Mouse (Mus musculus) heart, adult 18-20 months (tissue): ENCODE results near the gene H2afx. TPM values are rescaled to one million over a fixed set of nuclear protein-coding genes. Genes with fewer than 3 reads are reported as not detected.
"Not testable (repeated sequence)": the region's sequence is repeated elsewhere in the genome, so short reads cannot be mapped to it uniquely, and the experiment has no call there.

ENCODE experiments used
- DNase-seq, 2 experiments: peaks; one replicate each; pipeline ENCODE4 v3.0.0; 2021 to 2022; ENCODE audit warnings: mixed read lengths in 1 of 2
- total RNA-seq, 2 experiments: library from RNA; stranded (reverse); gene quantifications; 2 replicates each; pipeline ENCODE4 v1.2.3; 2021

The H2afx gene
- total RNA-seq, 2 experiments from 2014 or later: 10.7 TPM

DNA sequence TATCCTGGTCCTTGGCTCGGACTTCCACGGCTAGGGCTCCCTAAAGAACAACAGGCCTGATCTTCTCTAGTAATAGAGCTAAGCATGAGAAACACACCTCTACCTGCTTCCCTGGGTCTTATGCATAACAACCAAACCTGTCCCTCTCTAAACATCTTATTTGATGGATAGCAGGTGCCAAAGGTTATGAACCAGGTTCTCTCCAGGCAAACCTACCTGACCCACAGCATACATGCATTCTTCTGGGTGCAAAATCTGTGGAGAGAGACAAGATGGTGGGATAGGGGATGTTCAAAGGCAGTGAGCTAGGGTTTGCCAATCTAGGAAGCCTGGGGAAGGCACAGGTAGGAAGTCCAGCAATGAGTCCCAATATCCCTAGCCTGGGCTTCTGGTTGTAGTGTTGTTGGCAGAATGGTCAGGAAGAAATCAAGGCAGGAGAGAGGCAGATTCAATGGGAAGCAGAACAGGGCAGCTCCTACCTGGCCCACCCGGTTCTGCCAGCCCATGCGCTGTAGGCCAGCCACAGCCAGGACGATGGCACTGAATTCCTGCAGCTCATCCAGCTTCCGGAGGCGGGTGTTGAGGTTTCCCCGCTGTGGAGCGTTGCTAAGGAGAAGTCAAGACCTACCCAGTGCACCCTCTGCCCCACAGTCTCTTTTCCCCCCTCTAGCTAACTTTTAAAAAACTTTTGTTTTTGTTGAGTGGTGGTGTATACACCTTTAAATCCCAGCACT lies 3.1 kb downstream of the H2afx start:
- no peak for DNase-seq

GRCm38 (mm10) chr9:44338574-44338973 lies 4.1 kb downstream of the H2afx start:
- no peak for DNase-seq

DNA sequence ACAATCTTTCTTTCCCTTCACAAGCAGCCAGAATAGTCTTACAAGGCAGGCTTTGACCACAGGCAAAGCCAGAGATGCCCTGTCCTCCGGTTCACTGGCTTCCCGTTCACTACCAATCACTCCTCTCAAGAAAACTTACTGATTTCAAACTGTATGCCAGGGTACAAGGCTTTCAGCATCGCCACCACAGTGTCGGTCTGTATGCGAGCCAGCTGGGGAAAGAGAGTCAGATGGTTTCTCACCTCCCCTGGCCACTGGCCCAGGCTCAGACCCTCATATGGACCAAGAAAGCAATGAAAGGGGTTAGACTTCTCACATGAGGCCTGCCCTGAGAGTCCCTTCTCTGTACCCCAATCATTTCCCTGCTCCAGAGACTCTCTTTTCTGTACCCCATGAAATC lies 7.0 kb downstream of the H2afx start:
- DNase-seq: no peak

DNA sequence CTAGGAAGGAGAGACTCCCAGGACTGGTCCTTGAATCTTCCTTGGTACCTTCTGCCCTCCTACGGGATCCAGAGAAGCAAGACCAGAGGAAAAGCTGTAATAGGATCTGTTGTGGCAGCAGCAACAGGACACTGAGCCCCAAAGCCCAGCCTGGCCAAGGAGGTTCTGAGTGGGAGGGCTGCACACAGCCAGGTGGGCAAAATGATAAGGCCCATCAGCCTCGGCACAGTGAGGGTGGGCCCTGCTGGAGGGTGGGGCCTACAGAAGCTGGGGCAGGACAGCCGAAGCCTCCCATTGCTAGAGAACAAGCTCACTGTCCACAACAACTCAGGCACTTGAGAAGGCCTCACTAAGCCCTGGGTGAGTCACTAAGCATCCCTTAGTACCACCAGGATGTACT lies 7.7 kb downstream of the H2afx start:
- DNase-seq: no peak

GRCm38 (mm10) chr9:44342605-44343004 lies 8.1 kb downstream of the H2afx start:
- DNase-seq: no peak

GRCm38 (mm10) chr9:44343290-44343689 lies 8.8 kb downstream of the H2afx start:
- peak; percentile 71 to 72 for DNase-seq

DNA sequence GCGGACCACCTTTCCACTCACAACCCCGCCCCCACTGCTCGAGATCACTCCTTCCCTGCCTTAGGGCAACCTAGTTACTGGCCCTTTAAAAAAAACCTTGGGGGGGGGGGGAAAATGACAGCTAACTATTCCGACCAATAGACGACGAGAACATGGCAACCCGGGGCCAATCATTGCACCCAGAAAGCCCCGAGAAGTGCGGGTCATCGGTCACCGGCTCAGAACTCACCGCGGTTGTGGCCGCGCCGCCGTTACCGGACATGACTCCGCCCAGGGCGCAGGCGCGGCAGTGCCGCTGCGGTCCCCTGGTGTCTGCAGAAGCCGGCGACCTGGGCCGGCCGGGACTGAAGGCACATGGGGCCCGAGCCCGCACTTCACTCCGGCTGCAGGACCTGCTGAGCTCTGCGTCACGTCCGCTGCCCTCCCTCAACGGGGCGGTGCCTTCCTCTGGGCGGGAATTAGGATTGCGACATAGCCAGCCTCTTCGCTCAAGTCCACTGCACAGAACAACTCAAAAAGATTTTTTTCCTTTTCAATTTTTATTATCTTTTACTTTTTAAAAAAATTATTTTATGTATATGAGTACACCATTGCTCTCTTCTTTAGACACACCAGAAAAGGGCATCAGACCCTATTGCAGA lies 9.4 kb downstream of the H2afx start, which contains the start of gene Hmbs:
Hmbs (minus strand) TSS at position 448 of the 641 bp plus-strand sequence.
- DNase-seq: peak; percentile 96 to 98

- no peak for DNase-seq
These were observed 11.3 kb downstream of the H2afx start for GRCm38 (mm10) chr9:44345570-44346433.

DNA sequence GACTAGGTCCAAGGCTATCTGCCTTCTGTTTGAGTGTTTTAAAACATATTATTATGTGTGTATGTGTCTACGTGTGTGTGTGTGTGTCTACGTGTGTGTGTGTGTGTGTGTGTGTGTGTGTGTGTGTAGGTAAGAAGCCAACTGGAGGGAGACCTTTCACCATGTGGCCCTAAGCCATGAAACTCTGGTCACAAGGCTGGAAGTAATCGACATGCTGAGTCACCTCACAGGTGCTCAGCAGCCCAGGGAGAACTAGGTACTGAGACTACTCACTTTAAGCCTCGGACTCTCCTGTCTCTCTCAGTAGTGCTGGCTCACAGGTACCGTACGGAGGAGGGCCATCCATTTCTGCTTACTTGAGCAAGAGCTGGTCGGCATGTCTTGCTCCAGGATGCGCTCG lies 12.7 kb downstream of the H2afx start:
- no peak for DNase-seq

- DNase-seq: no peak
These were observed 13.1 kb downstream of the H2afx start for GRCm38 (mm10) chr9:44347621-44348020.

DNA sequence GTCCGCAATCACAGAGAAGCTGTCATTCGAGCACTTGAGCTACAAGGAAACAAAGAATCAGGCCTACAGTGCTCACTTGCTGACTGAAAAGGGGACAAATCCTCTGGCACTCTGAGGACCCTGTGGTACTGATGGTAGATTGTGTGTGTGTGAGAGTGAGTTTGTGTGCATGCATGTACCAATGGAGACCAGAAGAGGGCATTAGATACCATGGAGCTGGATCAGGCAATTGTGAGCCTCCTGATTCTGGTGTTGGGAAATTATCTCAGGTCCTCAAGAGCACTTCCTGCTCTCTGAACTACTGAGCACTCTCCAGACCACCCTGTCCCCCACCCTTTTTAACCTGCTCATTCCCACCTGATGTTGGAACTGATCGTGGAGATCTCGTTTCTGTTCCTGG lies 14.1 kb downstream of the H2afx start:
- no peak for DNase-seq

GRCm38 (mm10) chr9:44351396-44351795 lies 16.9 kb downstream of the H2afx start:
- DNase-seq: no peak

DNA sequence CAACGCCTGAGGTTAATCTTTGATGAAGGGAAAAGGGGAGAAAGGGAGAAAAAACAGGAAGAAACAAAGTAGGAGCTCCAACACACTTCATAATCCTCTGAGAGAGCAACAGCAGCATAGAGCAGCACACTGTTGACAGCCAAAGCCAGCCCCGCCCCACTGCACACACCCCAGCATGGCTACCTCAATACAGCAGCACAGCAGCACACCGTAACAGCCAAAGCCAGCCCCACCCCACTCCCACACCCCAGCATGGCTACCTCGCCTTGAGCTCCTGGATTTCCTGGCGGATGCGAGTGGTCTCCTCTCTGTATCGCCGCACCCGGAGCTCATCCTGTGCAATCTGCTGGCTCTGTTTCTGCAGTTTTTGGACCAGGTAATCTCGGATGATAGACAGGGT lies 17.8 kb downstream of the H2afx start:
- no peak for DNase-seq

DNA sequence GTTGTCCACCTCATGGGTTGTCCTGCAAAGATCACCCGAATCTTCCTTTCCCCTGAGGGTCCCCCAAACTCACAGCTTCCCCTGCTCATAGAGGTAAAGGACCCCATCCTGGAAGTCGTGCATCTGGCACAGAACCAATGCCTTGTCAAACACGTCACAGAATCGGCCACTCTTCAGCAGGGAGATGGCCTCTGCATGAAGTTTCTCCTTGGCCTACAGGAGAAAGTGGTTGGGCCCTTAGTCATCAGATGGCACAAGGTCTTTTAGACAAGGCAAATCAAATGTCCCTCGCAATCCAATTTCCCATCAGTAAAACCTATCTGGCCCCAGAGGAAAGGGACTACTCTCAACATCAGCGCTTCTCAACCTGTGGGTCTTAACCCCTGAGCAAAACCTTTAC lies 18.6 kb downstream of the H2afx start:
- DNase-seq: no peak

- no peak for DNase-seq
These were observed 22.7 kb downstream of the H2afx start for GRCm38 (mm10) chr9:44357207-44357606.

DNA sequence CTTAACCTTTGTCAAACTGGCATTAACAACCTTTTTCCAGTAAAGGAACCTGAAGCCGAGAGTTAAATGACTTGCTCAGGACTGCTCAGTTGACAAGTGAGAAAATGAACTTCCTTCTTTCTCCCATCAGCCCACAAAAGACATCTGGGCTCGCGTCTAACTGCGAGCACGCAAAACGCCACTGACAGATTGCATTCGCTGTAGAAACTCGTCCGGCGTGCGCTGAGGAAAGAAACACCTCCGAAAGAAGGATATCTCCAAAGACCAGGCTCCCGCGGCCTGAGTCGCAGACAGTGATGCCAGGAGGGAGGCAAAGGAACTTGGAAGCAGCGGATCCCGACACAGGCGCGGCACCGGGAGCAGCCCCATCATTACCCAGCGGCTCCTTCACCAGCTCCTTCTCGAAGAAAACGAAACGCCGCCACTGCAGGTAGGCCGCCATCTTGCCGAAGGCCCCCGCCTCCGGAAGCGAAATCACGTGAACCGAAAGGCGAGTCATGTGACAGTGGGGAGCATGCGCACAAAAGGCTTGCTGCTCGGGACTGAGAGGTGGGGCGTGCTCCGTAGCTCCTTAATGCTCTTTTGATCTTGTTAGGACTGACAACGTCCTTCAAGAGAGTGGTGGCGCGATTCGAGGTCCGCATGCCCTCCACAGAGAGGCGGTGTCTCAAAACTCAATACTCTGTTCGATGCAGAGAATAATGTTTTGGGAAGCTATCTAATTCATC lies 26.9 kb downstream of the H2afx start, which contains the start of gene Vps11:
Vps11 (minus strand) TSS at position 481 of the 728 bp plus-strand sequence.
- peak; percentile 95 to 96 for DNase-seq

DNA sequence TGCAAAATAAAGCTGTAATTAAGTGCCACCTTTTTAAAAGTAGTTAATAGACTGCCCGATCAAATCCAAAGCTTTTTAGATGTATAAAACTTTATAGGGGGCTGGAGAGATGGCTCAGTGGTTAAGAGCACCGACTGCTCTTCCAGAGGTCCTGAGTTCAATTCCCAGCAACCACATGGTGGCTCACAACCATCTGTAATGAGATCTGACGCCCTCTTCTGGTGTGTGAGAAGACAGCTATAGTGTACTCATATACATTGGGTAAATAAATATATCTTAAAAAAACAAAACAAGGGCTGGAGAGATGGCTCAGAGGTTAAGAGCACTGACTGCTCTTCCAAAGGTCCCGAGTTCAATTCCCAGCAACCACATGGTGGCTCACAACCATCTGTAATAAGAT lies 27.4 kb downstream of the H2afx start:
- not testable (repeated sequence) for DNase-seq

GRCm38 (mm10) chr9:44364480-44364879 lies 30.0 kb downstream of the H2afx start:
- no peak for DNase-seq

GRCm38 (mm10) chr9:44373386-44373785 lies 38.9 kb downstream of the H2afx start:
- no peak for DNase-seq

- no peak for DNase-seq
These were observed 41.6 kb downstream of the H2afx start for GRCm38 (mm10) chr9:44376141-44376540.

- DNase-seq: not testable (repeated sequence)
These were observed 42.8 kb downstream of the H2afx start for GRCm38 (mm10) chr9:44377335-44377734.

GRCm38 (mm10) chr9:44378153-44378730 lies 43.7 kb downstream of the H2afx start:
- DNase-seq: no peak
